Mouse (Mus musculus) thymus, adult 2 months (tissue): ENCODE data around the gene Vps37c.

Source experiments
- CTCF ChIP-seq: fragments of 200-500 bp; IDR thresholded peaks from 2 replicates; pipeline ENCODE4 v1.5.1; 2012; ENCODE audit warnings: mild to moderate bottlenecking, control low read depth, low read length, moderate library complexity, borderline replicate concordance; ENCODE audit not compliant: control insufficient read depth, poor library complexity, insufficient read depth; ENCODE audit errors: extremely low read depth
- POLR2A ChIP-seq: fragments of 200-500 bp; IDR thresholded peaks from 2 replicates; pipeline ENCODE4 v1.6.1; 2012; ENCODE audit warnings: mild to moderate bottlenecking, low read length, control low read depth, moderate library complexity; ENCODE audit not compliant: control insufficient read depth, poor library complexity, insufficient read depth; ENCODE audit errors: extremely low read depth

DNA sequence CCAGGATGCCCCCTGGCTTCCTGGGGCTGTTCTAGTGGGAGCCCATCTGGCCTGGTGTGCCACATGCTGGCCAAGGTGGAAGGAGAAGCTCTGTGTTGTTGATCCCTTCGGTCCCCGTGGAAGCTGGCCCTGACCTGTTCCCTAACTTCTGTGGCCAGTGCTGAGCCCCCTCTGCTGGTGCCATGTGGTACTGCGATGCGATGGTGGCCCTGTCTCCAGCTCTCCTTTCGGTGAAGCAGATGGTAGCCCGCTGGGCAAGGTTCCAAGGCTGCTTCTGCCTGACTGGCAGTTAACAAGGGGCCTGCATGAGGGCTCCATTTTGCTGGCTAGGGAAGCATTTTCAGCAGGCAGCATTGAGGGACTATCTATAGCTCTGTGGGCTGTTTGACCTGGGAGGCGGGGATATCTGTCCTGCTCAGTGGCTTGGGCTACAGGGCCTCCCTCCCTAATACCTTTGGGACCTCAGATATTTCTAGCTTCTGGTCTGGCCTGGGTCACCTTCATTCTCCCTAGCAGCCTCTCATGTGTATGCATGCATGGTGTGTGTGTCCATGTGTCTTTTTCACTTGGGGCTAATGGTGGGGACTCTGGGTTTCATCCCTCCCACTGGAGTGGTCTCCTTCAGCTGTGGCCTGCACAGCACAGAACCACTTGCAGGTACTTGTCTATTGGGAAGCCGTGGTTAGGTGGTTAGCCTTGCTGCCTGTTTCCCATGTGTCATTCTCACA is 21.0 kb downstream of the Vps37c start:
- TF ChIP-seq POLR2A, result no peak
- peak; percentile 98 for TF ChIP-seq CTCF
